Mouse (Mus musculus): ENCODE data around the gene Abhd17c.
"Not testable (repeated sequence)": the region's sequence is repeated elsewhere in the genome, so short reads cannot be mapped to it uniquely, and the experiment has no call there.

The Abhd17c gene

DNA sequence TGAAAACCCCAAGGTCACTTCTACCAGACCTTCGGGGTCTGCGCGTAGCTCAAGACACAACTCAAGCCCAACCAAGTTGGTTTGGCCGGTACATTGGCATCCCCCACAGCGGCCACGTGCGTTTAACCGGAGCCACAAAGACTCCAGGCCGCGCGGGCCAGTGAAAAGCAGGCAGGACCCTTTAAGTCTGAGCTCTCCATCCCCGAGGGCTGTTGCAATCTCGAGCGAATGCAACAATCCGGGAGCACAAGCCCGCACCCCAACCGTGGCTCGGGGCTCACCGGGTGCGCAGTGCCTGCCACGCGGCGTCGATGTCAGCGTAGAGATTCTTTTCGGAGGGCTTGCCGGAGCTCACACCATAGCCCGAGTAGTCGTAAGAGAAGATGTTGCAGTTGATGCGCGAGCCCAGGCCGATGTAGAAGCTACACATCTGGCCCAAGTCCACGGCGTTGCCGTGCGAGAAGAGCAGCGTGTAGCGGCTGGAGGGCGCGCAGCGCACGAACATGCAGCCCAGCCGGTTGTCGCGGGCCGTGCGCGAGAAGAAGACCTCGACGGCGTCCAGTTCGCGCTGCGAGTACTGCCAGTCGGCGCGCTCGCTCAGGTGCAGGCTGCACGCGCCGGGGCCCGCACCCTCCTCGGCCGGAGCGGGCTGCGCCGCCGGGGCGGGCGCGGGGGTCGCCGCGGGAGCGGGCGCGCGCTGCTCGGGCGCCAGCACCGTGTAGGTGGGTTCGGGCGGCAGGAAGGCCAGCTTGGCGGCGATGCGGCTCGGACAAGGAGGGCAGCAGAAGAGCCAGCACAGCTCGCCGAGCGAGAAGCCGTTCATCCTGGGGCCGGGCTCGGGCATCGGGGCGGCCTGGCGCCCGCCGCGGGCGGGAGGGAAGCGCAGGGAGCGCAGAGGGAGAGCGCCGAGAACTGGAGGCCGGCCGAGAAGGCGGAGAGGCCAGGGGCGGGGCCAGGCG is at the start of gene Abhd17c:
Gene Abhd17c, minus strand, starts transcription at position 893 of the 959 bp plus-strand sequence.
- DNase-seq (ENCODE audit: low read depth in 1 of 2, low spot score in 2 of 2): peak in 1 of 2 experiments; percentile 2

DNA sequence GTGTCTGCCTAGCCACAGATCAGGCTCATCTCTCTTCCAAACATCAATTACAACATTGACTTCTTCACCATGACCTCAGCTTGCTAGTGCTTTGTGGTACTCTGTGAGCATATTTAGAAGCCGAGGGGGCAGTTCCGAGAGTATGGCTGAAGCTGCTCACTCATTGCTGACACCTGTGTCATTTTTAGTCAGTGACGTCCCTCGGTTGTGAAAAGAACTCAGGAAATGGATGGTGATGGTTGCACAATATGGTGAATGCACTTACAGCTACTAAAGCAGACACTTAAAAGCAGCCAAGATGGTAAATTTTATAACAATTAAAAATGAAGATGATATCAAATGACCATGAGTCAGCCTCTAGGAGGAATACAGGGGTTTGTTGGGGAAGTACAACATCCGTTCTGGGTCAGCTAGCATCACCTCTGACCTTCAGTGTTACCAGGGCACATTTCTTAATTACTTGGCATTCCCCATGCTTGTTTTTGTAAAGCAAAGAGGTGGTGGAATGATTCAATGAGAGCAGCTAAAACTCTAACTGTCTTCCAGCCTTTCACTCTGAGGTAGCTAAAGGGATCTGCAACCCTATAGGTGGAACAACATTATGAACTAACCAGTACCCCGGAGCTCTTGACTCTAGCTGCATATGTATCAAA is 45.6 kb upstream of the Abhd17c start:
- no peak for DNase-seq (ENCODE audit: low read depth in 1 of 2, low spot score in 2 of 2)

DNA sequence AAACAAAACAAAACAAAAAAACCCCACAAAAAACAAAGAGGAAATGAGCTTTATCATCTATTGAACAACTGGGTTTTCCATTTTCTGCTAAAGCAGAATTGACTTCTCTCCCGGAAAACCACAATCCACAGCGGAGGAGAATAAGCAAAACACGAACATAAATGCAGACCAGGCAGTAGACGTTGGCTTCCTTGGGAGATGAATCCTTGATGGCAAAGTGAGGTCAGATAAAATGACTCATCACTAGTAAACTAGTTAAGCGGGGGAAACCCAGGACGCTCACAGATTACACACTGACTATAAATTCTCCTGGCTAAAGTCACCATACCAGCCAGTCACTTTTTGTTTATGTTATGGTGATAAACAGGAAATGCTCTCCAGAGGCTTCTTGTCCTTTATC is 44.5 kb upstream of the Abhd17c start:
- no peak for DNase-seq (ENCODE audit: low read depth in 1 of 2, low spot score in 2 of 2)

DNA sequence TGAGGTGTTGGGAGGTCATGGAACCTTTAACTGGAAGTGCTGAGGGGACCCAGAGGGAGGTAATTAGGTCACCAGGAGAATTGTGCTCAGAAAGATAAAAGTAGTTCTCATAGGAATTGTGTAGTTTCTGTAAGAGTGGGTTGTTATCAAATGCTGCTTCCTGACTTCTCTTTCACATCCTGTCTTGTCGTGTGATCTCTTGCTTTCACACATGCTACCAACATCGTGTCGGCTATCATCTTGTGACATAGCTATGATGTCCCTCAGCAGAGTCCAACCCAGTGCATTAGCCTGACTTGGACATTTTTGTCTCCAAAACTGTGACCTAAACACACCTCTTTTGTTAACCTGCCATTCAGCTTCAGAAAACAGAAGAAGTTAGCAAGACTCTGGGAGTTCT is 40.6 kb upstream of the Abhd17c start:
- no peak for DNase-seq (ENCODE audit: low read depth in 1 of 2, low spot score in 2 of 2)

DNA sequence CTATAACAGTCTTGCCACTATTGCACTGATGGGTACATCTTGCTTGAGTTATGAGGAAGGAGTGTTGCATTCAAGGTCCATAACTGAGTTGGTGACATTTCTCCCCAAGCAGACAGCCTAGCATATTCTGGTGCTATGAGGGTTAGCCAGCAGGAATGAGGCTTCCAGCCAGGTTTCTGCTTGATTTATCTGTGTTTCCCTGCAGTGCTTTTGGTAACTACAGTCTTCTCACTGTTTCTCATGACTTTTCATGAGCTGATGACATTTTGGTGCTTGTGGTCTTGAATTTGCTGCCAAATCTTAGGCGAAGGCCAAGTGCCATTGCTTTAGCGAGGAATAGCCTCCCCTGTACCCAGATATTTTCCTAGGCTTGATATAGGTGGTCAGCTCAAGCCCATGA is 39.8 kb upstream of the Abhd17c start:
- no peak for DNase-seq (ENCODE audit: low read depth in 1 of 2, low spot score in 2 of 2)

DNA sequence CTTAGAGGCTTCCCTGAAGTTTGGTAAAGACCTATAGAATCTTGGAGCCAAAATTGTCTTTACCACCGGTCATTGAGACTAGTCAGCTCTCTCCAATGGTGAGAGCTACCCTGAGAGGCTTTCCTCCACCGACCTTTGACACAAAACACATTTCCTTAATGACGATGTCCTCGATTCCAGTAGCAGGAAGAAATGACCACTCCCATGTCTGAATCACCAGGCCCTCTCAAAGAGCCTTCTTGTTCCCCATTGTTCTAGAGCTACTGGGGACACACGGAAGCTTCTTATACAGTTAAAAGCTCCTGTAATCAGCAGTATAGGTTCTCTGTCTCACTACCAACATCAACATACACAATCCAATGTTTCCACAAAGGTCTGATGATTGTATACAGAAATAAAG is 36.5 kb upstream of the Abhd17c start:
- no peak for DNase-seq (ENCODE audit: low read depth in 1 of 2, low spot score in 2 of 2)

DNA sequence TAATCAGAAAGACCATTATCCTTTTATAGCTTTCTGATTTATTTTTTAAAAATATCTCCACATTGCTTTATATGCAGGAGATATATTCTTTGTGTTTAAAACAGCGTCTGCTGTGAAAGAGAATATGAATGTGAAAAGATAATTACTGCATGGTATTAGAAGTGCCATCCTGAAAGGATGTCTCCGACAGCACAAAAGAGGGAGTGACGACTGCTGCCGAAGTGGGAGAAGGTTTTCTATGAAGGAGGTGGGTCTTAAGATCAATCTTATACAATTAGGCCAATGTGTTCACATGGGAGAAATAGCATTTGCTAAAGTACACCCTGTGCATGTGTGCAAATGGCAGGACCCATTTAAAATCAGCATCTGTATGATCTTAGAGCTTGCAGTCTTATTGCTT is 33.5 kb upstream of the Abhd17c start:
- DNase-seq (ENCODE audit: low read depth in 1 of 2, low spot score in 2 of 2): no peak

DNA sequence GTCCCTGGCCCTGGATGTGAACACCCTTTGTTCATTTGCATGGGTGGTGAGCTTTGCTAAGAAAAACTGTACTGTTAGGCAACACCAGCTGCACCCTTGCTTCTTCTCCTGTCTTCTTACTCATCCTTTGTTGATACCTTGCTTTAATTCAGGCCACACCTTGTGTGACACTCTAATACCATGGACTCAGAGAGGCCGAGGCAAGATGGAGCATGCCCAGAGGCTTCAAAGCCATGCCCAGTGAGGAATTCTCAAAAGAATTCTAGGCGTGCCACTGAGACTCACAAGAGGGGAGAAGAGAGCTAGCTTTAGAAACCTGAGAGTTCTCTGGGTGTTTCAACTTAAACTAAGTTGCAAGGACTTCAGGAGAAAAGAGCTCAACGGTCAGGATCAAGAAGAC is 33.0 kb upstream of the Abhd17c start:
- no peak for DNase-seq (ENCODE audit: low read depth in 1 of 2, low spot score in 2 of 2)

DNA sequence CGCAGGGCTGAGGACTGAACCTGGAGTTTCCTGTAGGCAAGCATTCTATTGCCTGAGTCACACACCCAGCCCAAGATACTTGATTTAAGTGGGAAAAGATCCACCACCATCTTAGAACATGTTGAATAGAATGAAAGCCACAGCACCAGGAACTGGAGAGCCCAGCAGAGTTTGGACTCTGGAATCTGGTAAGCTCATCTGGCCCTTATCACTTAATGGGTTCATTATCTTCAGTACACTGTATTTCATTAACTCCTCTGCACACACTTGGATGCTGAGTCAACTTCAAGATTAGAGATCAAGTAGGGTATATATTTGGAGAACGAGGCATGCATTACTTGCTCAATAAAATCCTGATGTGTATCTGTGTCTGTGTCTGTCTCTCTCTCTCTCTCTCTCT is 27.1 kb upstream of the Abhd17c start:
- not testable (repeated sequence) for DNase-seq (ENCODE audit: low read depth in 1 of 2, low spot score in 2 of 2)

DNA sequence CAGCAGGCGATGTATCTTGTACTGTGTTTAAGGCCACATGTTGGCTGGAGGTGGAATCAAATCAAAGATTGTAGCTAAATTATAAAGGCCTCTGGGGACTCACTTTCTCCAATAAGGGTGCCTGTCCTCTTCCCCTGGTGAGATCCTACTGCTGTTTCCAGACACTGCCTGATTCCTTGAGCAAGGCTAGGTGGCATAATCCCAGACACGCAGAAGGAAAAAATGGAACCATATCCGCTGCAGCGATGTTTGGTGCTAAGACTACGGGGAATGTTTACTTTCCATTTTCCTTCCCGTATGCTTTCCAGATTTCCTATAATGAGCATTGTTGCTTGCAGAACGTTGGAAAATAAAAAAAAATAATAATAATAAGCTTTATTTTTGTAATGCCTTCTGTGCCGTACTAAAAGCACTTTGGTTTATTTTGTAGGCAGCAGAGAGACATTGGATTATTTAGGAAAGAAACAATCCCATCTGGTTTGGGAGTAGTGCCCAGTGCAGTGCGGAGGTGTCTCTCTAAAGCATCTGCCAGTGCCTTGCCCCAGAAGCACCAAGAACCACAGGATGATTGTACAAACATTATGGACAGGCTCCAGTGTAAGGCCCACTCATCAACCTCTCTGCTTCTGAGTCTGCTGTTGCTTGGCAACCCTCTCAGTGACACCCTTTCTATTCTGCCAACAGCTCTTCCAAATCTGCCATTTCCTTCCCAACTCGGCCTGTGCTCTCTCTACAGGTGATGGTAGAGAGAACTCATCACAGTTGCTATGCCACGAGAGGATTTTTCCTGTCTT is 23.2 kb upstream of the Abhd17c start:
- DNase-seq (ENCODE audit: low read depth in 1 of 2, low spot score in 2 of 2): no peak

DNA sequence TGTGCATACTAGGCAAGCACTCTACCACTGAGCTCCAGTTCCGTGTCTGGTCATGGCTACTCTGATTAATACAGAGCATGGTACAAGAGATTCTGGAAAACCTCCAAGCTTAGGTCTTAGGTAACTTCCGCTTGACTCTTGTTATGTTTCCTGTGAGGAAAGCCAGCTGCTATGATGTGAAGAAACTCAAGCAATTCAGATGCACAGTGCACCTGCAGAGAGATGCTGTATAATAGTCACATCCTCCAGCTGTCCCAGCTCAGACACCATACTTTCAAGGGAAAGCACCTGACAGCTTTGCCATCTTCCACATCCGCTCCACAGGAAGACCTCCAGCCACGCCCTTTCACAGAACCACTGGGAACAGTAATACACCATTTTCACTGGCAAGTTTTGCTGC is 21.7 kb upstream of the Abhd17c start:
- DNase-seq (ENCODE audit: low read depth in 1 of 2, low spot score in 2 of 2): no peak

DNA sequence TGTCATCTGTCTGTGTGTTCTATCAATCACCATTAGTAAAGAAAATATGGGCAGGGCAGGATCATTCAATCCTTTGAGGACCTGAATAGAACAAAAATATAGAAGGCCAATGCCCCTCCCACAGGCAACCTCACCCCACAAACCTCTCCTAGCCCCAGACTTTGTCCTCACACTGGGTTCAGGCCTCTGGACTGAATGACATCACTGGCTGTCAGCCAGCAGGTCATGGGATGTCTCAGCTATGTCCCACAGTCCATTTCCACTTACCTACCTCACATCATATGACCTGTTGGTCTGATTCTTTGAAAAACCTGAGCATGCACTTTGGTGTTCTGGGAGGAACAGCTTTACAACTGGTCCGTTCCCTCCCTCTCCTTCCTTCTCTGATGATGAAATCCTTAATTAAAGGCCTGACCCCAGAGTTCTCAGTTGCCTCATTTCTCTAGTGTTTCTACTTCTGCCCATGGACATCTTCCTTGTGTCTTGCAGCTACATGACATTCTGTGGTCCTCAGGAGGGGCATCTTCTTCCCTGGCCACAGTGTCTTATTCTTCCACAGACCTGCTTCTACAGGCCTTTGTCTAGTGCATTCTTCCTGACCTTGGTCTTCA is 19.6 kb upstream of the Abhd17c start:
- no peak for DNase-seq (ENCODE audit: low read depth in 1 of 2, low spot score in 2 of 2)

DNA sequence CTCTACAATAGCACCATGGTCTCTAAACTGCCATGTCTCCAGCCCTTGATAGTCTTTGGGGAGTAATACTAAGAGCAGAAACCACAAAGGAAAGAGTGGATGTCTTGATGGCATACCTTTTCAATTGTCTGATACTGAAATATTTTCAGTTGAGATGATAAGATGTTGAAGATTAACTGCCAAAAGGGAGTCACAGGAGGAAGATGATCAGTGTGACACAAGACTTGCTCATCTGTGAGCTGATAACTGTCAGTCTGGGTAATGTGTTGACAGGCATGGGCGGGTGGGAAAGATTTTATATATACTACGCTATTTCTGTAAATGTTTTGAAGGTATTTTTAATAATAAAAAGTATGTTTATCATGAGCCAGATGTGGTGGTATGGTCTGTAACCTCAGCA is 16.7 kb upstream of the Abhd17c start:
- no peak for DNase-seq (ENCODE audit: low read depth in 1 of 2, low spot score in 2 of 2)

DNA sequence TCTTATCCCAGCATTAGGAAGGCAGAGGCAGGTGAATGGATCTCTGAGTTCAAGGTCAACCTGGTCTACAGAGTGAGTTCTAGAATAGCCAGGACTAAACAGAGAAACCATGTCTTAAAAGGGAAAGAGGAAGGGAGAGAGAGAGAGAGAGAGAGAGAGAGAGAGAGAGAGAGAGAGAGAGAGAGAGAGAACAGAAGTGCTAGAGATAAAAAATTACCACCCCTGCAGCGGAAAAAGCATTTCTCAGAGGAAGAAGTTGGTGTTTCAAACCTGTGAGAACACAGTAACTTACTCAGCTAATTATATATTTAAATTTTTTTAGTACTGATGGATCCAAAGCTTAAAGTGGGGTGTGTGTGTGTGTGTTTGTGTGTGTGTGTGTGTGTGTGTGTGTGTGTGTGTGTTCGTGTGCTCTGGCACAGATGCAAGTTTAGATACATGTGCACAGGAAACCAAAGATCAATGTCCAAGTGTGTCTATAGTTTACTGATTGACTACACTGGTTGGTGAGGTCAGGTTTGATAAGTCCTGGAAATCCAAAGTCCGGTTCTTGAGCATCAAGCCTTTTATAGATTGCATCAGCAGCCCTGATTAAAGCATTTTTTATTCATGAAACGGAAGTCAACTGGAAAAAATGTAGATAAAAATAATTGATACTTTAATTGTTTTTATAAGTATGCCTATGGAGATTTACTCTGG is 15.2 kb upstream of the Abhd17c start:
- no peak for DNase-seq (ENCODE audit: low read depth in 1 of 2, low spot score in 2 of 2)

DNA sequence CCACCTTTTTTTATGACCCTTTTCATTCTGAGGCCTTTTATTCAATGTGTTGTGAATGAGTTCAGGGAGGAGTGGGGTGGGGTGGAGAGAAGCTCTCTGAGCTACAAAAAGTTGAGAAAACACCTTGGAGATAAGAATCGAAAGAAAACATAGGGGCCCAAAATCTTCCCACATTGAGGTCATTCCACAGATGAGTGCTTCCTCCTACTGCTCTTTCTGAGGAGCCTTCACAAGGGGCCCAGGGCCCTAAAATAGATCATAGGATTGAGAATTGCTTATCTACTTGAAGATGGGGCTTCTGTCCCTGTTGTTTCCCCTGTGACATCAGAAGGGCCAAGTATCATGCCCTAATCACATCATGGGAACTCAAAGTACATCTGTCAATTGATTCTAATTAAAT is 14.3 kb upstream of the Abhd17c start:
- DNase-seq (ENCODE audit: low read depth in 1 of 2, low spot score in 2 of 2): no peak

DNA sequence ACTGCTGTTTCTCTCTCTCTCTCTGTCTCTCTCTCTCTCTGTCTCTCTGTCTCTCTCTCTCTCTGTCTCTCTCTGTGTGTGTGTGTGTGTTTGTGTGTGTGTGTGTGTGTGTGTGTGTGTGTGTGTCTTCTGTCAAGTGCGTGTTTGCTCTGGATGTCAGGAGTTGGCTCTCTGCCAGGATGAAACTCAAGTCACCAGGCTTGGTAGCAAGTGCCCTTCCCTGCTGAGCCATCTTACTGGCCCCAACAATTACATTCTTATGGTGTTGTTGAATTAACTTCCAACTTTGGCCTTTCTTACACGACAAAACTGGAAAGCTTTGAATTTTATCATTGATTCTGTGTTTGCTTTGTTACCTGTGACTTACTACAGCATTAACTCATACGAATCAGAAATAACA is 13.6 kb upstream of the Abhd17c start:
- no peak for DNase-seq (ENCODE audit: low read depth in 1 of 2, low spot score in 2 of 2)

DNA sequence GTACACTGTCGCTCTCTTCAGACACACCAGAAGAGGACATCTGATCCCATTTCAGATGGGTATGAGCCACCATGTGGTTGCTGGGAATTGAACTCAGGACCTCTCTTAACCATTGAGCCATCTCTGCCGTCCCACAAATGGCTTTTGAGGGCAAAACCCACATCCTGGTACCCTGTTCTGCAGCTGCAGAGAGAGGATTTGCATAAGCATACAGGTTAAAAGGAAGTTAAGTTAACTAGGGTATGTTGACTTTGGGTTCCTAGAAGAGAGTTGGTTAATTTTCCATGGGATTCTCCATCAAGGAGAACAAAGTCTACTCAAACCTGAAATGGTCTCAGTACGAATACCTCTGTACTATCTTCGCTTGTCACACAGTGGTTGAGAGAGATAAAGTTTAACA is 13.2 kb upstream of the Abhd17c start:
- DNase-seq (ENCODE audit: low read depth in 1 of 2, low spot score in 2 of 2): no peak

DNA sequence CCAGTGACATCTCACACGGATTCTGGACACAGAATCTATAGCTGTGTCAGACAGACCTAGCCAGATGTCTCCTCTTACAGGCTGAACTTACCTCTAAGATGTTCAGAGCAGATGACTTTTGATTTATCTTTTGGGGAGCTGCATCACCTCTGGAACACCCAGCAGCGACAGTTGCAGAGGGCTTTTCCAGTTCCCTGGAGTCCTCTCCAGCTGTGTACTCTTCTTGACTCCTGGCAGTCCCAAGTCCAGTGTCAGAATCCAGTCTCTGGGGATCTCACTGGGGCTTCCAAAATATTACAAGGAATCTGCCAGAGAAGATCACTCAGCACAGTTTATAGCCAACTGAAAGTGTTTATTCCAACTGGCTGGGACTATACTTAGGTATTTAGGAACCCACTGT is 12.7 kb upstream of the Abhd17c start:
- no peak for DNase-seq (ENCODE audit: low read depth in 1 of 2, low spot score in 2 of 2)

DNA sequence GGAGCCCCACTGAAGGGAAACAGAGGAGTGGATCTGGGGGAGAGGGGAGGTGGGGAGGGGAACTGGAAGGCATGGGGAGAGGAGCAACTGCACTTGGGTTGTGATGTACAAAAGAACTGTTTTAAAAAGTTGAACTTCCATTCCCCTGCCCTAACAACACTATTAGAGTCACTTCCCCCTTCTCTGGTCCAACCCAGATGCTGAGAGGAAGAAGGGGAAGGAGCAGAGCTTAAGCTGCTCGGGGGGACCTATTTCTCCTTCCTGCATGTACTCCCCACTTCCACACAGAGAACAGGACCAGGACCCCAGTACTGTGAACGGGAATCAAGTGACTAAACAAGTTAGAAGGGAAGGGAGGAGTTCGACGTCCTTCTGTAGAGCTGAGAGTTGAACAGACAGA is 11.9 kb upstream of the Abhd17c start:
- no peak for DNase-seq (ENCODE audit: low read depth in 1 of 2, low spot score in 2 of 2)

DNA sequence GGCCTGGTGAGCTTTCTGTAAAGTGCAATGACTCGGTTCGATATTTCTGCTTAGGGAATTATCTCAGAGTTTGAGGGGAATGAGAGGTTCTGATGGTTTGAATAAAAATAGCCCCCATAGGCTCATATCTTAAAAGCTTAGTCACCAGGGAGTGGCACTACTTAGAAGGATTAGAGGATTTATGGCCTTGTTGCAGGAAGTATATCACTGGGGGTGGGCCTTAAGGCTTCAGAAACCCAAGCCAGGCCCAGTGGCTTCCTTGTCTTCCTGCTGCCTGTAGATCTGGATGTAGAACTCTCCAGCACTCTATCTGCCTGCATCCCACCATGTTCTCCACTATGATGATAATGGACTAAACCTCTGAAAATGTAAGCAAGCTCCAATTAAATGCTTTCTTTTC is 7.7 kb upstream of the Abhd17c start:
- no peak for DNase-seq (ENCODE audit: low read depth in 1 of 2, low spot score in 2 of 2)

DNA sequence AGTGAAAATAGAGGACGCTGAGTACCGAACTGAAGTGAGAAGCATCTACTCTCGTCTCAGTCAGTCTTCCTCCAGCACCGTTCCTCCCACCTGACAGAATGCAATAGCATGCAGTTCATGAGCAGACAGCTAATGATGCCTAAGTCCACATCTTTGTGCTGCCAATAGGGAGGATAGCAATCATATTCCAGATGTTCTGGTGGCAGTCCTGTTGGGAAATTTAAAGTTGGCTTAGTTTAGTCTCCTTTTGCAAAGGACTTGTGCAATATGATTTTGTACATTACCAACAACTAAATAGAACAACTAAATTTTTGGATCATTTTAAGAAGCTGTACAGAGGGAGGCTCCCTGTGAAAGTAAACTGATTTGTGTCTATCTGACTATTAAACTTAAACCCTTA is 2.1 kb upstream of the Abhd17c start:
- no peak for DNase-seq (ENCODE audit: low read depth in 1 of 2, low spot score in 2 of 2)

All from monocyte, adult 2 months (primary cell).